Mouse (Mus musculus) kidney, postnatal 36 days (tissue): ENCODE results near the gene Lrrc49.

Experiments used
- DNase-seq, 2 experiments: peaks; one replicate each; pipeline ENCODE4 v3.0.0; 2021 to 2022; ENCODE audit warnings: mixed read lengths in 2 of 2

Gene Lrrc49

DNA sequence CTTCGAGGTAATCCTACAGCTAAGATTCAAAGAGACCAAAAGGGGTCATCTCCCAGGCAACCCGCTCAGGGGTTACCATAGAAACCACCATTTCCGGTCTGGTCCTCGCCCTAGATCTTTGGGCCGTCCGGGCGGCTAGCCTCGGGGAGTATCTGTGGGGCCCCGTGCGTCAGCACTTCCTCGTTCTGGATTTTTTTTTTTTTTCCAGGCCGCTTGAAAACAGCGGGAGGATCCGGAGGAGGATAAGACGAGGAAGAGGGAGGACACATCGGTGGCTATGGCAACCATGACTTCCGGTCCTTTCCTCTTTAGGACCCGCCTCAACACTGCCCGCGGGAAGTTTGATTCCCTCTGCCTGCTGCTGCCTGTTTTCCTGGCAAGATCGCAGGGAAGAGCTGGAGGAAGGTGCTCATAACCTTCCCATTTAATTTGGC lies at the start of gene Lrrc49:
TSS of gene Lrrc49 (minus strand) at position 268 of the 434 bp plus-strand sequence.
- DNase-seq, result peak; percentile 94 to 96

DNA sequence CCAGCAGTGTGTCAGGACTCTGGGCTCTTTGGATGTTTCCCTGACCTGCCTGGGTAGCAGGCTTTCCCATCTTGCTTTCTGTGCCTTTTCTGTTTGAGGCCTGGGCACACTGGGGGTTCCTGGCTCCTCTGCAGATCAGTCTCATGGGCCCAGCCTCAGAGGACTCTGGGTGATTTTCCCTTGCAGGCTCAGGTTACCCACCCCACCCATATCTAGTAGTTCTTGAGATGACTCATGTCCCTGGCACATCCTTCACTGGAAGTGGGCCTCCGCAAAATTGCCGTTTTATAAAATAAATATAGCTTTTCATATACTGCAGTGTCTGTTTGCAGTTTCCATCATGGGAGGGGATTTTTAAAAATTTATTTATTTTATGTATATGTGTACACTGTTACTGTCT lies 46.4 kb upstream of the Lrrc49 start:
- DNase-seq, result no peak

DNA sequence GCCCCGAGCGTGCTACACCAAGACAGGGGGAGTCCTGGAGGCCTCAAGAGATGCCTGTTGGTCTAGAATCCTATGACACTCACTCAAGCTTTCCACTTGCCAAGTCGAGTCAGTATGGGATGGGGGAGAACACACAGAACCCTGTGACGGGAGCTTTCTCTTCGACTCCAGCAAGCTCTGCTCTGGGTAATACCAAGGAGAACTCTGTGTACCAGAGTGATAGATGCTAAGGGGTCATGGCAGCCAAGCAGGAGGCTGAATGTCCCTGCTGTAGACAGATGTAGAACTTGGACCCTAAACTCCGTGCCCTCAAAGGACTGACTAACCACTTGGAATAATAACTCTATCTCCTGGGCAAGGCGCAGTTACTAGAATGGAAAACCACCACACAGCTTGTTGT lies 37.0 kb upstream of the Lrrc49 start:
- DNase-seq, result no peak

DNA sequence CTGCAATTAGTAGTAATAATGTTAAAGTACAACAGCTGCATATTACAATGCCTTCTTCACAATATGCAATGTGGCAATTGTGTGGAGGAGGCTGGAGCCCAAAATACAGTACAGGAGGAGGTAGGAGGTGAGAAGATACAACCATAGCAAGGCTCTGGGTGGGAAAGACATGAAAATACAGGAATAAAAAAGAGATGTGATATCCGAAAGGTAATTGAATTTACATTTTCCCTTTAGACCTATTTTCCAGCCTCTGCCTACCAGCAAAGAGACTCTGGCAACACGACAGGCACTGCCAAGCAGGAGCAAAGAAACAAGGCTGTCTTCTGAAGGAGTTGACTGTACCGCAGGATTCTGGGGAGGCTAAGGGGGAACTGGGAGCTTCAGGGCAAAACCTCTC lies 31.7 kb upstream of the Lrrc49 start:
- DNase-seq, result no peak

DNA sequence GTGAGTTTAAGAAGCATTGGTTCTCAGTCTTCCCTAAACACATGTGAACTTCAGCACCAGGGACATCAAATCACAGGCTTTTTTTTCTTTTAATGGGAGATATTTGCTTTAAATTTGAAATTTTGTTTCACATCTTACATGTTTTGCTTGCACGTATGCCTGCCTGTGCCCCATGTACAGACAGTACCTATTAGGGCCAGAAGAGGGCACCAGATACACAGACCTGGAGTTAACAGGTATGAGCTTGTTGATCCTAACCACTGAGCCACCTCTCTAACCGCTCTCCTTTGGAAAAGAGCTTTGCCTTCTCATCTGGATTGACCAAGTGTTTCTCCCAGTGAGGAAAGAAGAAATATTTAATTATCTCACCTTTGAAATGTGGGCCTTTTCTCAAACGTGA lies 30.3 kb upstream of the Lrrc49 start:
- peak; percentile 61 to 76 for DNase-seq

DNA sequence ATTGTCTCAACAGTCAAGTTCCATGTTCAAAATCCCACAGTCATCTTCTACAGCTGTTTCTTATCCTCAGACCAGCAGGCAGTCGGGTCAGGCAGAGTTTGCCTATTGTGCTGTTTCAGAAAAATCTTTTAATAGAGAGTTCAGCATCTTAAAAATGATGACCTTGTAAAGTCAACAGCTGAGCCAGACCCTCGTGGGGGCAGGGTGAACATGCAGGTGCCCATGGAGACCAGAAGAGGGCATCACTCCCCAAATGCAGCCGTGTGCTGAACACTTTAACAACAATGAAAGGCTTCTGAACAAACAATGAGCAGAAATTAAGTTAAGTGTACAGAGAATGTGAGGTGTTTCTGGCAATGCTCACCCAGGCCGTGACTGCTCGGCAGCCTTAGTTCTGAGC lies 27.9 kb upstream of the Lrrc49 start:
- DNase-seq, result peak in 1 of 2 experiments; percentile 17

DNA sequence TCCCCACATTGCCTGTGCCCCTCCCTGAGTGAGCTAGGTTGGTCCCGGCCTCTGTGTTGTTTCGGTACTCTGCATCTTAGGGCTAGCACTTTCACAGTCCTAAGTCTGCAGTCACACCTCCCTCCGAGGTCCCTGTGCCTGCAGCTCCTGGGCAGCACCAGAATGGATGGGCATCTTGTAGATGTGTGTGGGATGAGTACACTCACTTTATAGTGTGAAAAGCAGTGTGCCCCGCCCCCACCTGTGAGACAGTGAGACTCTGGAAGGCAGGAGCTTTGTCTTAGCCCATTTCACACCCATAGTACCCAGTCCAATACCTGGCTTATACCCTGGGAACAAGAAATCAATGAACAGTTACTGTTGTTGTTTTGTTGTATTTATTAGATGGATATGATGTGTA lies 27.3 kb upstream of the Lrrc49 start:
- no peak for DNase-seq

DNA sequence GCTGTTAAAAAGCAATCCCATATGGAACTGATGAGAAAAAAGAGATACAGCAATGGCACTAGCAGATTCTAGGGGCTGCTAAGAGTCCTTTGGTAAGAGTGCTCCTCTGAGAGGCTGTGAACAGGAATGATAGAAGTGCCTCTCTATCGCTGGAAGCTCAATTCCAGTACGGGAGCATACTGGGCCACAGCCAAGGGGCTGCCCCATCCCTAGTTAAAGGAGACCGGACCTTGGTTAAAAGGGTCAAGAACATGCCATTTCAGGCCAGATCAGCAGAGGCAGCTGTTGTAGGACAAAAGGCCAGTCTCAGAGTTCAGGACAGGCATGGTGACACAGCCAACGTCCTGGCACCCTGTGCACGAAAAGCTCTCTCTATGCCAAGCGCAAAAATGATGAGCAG lies 26.2 kb upstream of the Lrrc49 start:
- DNase-seq, result peak; percentile 24 to 35

DNA sequence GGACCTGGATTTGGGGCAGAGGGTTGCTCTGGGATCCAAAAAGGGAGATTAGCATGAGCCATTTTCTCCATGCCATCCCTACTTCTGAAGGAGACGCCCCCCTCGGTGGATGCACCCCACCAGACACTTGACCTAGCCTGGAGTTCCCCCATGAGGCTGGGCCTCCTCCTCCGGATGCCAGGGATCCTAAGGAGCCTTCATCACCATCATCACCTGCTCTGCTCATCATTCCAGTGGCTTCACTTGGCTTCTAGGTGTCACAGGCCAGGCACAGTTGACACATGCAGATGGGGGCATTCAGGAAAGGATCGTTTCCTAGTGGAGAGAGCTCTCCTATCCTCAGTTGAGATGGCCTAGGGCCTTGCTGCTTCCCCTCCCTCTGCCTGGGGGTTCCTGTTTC lies 25.7 kb upstream of the Lrrc49 start:
- DNase-seq, result no peak

DNA sequence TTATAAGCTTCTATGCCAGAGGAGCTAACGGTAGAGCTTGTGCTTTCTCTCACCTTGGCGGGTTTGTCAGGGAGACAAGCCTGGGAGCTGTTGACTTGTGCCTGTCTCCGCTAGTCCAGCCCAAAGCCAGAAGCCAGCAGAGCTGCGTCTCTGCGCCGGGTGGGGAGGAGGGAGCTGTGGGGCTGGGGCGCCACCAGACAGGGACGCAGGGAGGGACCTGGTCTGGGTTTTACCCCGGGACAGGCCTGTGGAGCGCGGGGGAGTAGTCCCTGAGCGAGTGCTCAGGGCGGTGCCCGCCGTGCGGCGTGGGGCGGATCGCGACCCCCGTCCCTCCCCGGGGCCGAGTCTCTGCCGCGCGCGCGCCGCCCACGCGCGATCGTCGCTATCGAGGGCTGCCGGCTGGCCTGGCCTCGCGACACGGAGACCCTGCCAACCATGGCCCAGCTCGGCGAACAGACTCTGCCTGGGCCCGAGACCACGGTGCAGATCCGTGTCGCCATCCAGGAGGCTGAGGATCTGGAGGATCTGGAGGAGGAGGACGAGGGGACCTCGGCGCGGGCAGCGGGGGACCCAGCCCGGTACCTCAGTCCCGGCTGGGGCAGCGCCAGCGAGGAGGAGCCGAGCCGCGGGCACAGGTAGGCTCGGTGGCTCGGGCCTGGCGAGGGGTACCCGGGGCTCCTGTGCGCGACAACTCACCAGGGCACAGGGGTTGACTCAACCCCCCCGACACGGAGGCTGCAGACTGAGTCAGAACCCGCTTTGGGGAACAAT lies 25.0 kb upstream of the Lrrc49 start, which contains the start of gene Larp6:
TSS of gene Larp6 (plus strand) at position 219 of the 771 bp plus-strand sequence.
- DNase-seq, result peak in 1 of 2 experiments; percentile 39

DNA sequence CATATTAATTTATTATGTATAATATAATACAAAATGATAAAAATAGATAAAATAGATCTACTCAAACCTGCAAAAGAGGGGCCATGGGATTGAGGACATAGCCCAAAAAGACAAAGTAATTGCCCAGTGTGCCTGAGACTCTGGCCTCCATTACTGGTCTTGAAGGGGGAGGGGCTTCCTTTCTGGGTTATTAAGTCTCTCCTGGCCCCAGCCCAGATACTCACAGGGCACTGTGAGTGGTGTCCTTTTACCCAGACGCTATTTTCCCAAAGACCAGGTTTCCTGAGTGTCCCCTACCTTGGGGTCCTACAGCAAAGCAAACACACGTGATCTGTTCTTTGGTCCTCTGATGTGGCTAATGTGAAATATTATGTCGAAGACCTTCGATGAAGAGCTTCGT lies 24.1 kb upstream of the Lrrc49 start:
- no peak for DNase-seq

DNA sequence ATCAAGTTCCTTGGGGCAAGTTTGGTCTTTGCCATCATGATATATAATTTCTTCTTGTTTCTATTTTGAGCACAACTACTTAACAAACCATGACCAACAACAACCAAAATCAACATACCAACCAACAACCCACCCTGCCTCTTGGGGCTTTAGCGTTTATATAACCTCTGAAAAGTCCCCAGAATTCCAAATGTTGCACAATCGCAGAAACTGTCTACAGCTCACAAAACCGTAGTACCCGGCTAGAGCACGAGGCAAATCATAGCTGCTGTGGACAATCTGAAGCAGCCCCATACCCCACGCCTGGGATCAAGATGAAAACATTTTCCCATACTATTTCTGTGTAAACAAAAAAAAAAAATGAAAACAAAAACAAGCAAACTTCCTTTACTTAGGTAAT lies 21.8 kb upstream of the Lrrc49 start:
- no peak for DNase-seq

DNA sequence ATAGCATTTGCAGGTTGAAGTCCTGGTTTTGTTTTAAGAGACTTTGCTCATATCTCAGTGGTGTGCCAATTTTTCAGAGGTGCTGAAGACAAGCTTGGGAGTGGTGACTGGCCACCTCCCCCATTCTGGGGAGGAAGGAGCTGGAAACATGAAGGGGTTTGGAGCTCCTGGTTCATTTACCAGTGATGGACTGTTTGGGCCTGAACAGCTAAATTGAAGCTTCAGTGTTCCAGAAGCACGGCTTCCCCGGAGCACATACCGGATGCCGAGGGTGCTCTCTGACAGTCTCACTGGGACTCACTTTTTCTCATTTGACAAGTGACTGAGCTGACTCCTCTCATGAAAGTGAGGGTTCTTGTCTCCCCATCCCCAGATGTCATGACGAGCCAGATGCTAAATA lies 20.6 kb upstream of the Lrrc49 start:
- no peak for DNase-seq

DNA sequence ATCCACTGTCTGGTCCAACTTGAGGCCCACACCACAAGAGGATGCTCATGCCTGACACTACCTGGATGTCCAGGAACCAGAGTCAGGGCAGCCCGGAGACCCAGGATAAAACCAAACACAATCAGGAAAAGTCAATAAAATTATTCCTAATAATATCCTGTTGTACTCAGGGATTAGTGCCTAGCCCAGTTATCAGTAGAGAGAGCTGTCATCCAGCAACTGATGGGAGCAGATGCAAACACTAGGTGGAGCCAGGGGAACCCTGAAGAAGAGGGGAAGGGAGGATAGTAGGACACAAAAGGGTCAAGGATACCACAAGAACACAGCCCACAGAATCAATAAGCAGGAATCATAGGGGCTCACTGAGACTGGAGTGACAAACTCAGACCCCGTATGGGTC lies 19.6 kb upstream of the Lrrc49 start:
- no peak for DNase-seq

DNA sequence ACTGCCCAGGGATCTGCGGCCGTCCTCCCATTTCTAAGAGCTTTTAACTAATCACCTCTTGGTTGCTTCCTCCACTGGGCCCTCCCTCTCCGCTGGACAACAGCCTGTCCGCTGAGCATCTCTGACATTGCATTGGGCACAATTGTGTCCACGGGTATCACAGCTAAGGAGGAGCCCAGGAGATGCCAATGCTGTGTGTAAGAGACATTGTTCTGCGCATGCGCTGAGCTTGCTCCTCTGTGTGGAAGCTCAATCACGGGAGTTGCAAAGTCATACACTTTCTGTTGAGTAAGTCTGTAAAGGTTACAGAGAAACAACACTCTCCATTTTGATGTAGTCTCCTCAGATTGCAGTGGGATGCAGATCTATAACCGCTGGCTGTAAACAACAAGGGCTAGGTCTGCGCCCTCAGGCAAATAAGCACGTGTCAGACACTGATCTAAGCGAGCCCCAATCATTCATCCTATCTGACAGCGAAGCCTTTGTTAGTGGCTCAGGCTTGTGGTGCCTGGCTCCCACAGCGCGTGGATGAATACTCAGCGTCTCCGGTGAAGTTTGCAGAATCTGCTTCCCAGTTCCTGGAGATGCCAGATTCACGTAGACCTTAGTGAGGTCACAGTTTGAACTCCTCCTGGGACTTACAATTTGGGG lies 11.7 kb upstream of the Lrrc49 start:
- DNase-seq, result no peak

DNA sequence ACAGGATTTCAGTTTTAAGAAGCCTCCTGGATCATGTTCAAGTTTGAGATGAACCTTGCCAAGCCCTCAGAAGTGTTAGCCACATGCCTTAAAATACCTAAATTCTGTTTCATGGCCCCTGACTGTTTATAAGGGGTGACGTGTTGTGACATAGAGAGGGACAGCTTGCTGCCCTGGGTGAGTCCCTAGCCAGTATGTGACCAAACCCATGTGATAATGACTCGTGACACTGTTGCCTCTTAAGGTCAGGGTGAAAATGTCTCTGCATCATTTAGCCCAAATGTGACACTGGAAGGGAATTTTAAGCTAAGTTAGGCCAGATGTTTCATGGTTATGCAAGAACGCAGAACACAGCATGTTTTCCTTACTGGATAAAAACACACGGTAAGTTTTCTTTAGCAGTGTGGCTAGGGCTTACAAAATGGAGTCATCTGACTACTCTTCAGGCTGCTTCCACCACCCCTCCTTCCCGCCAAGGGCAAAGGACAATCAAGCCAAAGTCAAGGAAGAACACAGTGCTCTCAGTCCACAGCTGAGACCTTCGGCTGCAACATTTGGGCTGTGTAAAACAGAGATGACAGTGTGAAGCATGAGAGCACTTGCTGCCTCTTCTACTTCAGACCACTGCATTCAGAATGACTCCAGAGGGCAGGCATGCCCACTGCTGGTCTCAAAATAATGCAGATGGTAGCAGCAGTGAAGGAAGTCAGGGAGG lies 8.5 kb upstream of the Lrrc49 start:
- DNase-seq, result peak; percentile 46 to 54

DNA sequence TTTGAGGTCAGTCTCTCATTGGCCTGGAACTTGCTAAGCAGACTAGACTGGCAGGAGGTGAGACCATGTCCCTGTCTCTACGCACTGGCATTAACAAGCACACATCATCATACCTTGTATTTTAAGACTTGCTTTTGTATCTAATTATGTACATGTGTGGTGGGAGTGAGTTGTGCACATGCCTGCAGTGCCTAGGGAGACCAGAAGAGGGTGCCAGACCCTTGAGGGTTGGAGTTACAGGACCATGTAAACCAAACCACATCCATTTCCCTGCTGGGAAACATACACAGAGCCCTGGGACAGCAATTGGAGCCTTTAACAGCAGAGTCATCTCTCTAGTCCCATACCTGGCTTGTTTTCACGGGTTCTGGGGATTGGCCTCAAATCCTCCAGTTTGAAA lies 6.0 kb upstream of the Lrrc49 start:
- DNase-seq, result peak in 1 of 2 experiments; percentile 56

DNA sequence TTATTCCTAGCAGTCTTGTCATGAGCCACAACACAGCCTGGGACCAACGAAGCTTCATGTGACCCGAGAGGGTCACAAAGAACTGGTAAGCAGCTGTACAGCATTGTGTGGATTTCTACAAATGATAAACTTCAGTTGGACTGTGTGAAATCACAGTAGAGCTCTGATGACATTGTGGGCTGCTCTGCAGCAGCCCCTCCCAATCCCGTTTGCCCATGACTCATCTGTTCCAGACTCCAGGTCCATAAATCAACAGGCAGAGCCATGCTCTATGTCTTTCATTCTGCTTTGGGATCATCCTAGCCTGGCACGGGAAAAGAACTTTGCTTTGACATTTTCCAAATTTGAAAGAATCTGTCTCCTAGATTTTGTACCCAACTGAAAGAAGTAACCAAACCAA lies 4.7 kb upstream of the Lrrc49 start:
- DNase-seq, result no peak

DNA sequence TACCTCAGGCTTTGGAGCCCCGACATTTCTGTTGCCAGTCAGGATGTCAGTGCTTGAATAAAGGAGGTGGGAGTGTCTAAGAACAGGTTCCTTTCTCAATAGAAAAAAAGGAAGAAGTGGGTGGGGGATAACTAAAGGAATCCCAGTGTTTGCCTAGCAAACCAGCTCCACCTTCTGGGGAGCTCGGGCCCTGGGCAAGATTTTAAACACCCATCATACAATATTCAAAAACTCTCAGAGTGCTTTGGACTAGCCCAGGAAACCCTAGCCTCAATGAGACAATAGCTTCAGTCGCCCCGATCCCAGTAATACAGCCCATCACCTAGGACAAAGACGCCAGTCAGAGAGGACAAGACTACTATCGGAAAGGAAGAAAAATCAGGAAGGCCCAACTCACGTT lies 543 bp downstream of the Lrrc49 start:
- peak in 1 of 2 experiments; percentile 17 for DNase-seq

DNA sequence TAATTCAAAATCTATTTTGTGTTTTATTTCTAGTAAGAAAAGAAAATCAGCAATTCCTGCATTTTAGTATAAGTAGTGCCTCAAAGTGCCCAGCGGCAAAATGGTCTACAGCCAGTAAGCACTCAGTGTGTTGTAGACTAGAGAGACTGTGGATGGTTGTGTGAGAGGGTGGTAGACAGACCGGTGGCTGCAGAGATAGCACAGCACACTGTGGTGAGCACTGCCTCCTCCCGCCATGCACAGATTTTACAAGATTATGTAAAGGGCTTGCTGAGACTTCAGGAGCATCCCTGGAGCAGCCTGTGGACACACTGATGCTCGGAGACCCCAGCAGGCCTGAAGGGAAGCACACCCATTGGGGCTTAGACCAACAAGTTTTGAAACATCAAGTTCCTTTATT lies 5.2 kb downstream of the Lrrc49 start:
- no peak for DNase-seq

DNA sequence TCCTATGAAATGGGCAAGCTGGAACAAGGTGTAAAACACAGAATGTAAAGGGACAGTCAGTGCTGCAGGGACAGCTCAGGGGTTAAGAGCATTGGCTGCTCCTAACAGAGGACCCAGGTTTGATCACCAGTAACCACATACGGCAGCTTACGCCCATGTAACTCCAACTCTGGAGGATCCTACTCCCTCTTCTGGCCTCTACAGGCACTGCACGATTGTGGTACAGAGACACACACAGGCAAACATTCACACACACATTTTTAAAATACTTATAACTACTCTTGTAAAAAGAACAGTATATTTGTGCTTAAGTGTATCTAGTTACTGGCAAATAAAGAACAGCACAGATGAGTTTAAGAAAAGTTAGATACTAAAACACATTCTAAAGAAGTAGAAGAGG lies 7.0 kb downstream of the Lrrc49 start:
- peak in 1 of 2 experiments; percentile 22 for DNase-seq

DNA sequence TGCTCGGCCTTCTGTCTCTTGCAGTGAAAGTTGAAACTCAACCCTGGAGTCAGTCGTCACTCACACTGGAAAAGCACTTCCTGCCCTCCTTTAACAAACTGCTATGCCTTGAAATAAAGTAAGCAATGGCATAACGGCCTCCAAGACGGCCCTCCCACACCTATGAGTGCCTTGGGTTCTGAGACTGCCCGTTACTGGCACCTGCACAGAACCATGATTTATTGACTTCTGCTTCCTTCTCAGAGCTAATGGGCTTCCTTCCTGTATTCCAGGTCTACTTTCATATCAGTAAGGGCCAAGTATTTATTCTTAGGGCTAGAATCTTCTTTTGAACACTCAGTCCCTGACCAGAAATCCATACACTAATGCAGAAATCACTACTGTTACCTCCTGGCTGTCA lies 9.0 kb downstream of the Lrrc49 start:
- peak; percentile 12 to 28 for DNase-seq

DNA sequence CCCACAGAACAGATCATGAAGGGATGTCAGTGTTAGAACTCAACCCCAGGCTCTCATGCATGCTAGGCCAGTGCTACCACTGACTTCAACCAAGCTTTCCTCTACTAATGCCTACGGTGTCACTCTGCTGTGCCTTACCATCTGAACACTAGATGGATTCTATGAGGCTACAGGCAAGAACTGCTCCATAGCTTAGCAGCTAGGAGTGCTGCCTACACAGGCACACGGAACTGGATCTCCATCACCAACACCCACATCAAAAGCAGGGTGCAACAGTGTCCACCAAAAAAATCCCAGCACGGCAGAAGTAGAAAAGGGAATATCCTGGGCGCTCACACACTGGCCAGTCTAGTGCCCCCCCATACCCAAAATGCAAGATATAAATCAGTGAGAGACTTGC lies 11.5 kb downstream of the Lrrc49 start:
- no peak for DNase-seq

DNA sequence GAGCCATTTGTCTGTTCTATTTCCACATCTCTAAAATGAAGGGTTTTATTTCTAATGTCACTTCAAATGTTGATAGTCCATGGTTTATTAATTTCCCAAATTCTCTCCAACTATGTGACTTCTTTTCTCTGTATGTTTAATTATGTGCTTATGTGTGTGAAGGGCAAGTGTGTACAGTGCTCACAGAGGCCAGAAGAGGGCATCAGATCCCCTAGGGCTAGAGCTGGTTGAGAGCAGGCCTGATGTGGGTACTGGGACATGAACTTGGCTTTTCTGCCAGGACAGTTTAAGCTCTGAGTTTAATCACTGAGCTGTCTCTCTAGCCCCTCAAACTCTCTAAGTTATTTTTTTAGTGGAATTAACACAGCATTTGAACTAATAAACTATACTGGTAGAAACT lies 13.2 kb downstream of the Lrrc49 start:
- DNase-seq, result peak in 1 of 2 experiments; percentile 25
